Mouse (Mus musculus) heart, embryonic 12.5 days (tissue): ENCODE measurements at regions not wholly inside any gene's neighbourhood (a gene's known extent, or its start where the extent isn't known, plus 50 kb on each side); places are given as distances from the start of the nearest gene placed in this dataset.

Experiments used
- ATAC-seq: fragments of 200-750 bp; cut with Nextera tagmentation; 2 replicates; pipeline ENCODE4 v1.8.0; 2017; ENCODE audit warnings: moderate TSS enrichment, moderate library complexity; ENCODE audit not compliant: insufficient number of reproducible peaks, low FRiP score
- H3K27ac ChIP-seq: fragments of 300-500 bp; sonication (generic); 2 replicates; pipeline ENCODE4 v1.5.1; 2016; ENCODE audit warnings: mild to moderate bottlenecking, moderate library complexity; ENCODE audit not compliant: poor library complexity, severe bottlenecking
- H3K27me3 ChIP-seq: fragments of 300-500 bp; sonication (generic); replicated peaks from 2 replicates; pipeline ENCODE4 v1.6.1; 2016; ENCODE audit warnings: mild to moderate bottlenecking, moderate library complexity
- H3K36me3 ChIP-seq: fragments of 300-500 bp; sonication (generic); 2 replicates; pipeline ENCODE4 v1.6.1; 2016; ENCODE audit warnings: mild to moderate bottlenecking, moderate library complexity
- H3K4me1 ChIP-seq: fragments of 300-500 bp; sonication (generic); replicated peaks from 2 replicates; pipeline ENCODE4 v1.6.1; 2016; ENCODE audit warnings: mild to moderate bottlenecking
- H3K4me2 ChIP-seq: fragments of 300-500 bp; sonication (generic); 2 replicates; pipeline ENCODE4 v1.6.1; 2016; ENCODE audit warnings: mild to moderate bottlenecking, moderate library complexity
- H3K4me3 ChIP-seq: fragments of 300-500 bp; sonication (generic); 2 replicates; pipeline ENCODE4 v1.5.1; 2016; ENCODE audit warnings: mild to moderate bottlenecking
- H3K9ac ChIP-seq: fragments of 300-500 bp; sonication (generic); 2 replicates; pipeline ENCODE4 v1.6.1; 2016; ENCODE audit warnings: mild to moderate bottlenecking, moderate library complexity
- H3K9me3 ChIP-seq: fragments of 300-500 bp; sonication (generic); replicated peaks from 2 replicates; pipeline ENCODE4 v1.6.1; 2016; ENCODE audit warnings: mild to moderate bottlenecking, moderate library complexity
- WGBS: fragments of 180-500 bp; shearing (Covaris S2); methylation state at CpG from one replicate; pipeline ENCODE4 v1.1.7; 2016; 5-methylcytosine and 5-hydroxymethylcytosine counted together

GRCm38 (mm10) chr4:12230731-12231130, 58.9 kb upstream of the Fam92a start:
- Histone ChIP-seq H3K9ac (no peak overlapping the region), H3K9me3 (no peaks in the 10 kb centered on the region), H3K36me3 (no peaks in the 10 kb centered on the region), H3K4me3 (no peak overlapping the region), H3K27me3 (no peaks in the 10 kb centered on the region), H3K4me2 (no peak overlapping the region), H3K27ac (no peak overlapping the region), H3K4me1 (no peaks in the 10 kb centered on the region)
- 43% methylated on average over 1 of the region's 1 CpGs for WGBS
- ATAC-seq, result no peak
